Mouse (Mus musculus): ENCODE measurements around the gene Prpf19. TPM values are rescaled to one million over a fixed set of nuclear protein-coding genes. Genes with fewer than 3 reads are reported as not detected.

Prpf19 gene
- polyA plus RNA-seq, 1 experiment, result 146 TPM

DNA sequence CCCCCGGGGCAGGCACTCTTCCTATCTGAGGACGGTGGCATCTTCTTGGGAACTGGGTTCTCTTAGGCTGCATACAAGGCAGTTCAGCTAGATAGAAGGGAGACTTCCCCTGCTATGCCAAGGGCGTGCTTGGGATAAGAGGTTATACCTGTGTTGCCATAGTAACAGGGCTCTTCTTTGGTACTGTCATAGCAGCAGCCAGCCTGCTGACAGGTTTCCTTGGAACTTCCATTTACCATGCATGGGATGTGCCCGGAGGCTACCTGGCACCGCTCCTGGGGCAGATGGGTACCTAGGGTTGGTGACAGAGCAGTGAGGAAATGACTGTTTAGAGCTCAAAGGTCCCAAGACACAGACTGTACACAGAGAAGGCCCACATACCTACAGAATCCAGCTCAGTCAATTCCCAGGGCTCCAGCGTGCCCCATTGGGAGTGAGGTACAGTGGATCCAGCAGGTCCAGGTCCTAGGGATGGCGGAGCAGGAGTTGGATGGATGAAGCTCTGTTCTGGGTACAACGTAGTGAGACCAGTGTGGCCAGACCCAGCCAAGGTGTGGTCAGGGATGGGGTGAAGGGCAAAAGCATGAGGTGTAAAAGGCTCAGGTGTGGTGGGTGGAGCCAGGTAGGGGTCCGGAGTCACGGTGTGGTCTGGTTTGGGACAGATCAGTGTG lies 23.4 kb downstream of the Prpf19 start:
- H3K27ac ChIP-seq (ENCODE audit: insufficient read depth, low read length), result no peak overlapping the region
- 93% methylated on average over 10 of the region's 10 CpGs for whole genome bisulfite sequencing

DNA sequence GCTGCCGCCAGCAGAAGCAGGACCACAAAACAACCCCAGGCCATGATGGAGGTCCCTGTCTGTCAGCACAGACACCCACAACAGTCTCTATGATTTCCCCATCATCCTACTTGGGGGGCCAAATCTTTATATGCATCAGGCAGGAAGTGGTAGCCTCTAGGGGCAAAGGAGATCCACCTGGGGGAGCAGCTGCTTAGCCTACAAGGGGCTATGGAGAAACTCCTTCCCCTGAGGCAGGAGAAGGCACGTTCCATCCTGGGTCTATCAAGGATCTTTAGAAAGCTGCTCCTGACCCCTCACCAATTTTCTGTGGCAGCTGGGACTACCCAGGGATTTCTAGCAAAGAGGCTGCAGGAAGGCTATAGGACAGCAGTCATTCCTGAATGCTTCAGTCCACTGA lies 25.5 kb downstream of the Prpf19 start, which contains the start of gene Zp1:
TSS of gene Zp1 (minus strand) at position 101 of the 400 bp plus-strand sequence.
- DNase-seq (ENCODE audit: low read depth in 1 of 2, low spot score in 2 of 2), result no peak
- H3K36me3 ChIP-seq (ENCODE audit: control insufficient read depth, insufficient read depth, low read length), result no peaks in the 10 kb centered on the region
- no peak within 1 kb of the TSS for H3K4me3 ChIP-seq (ENCODE audit: extremely low read depth, insufficient read depth, insufficient read length)
- no peak for TF ChIP-seq CTCF (IDR thresholded peaks at IDR 0.05; ENCODE audit: extremely low read depth, insufficient read depth, insufficient read length, insufficient replicate concordance)
- no peak for TF ChIP-seq POLR2A (IDR thresholded peaks at IDR 0.05; ENCODE audit: low read depth, low read length)
- no peaks in the 10 kb centered on the region for H3K4me1 ChIP-seq (ENCODE audit: control insufficient read depth, insufficient read depth, insufficient read length)
- H3K27ac ChIP-seq (ENCODE audit: insufficient read depth, low read length), result no peak within 1 kb of the TSS
- WGBS, result 27% methylated on average over 2 of the region's 2 CpGs
- H3K27me3 ChIP-seq (ENCODE audit: control insufficient read depth, insufficient read depth, low read length), result no peaks in the 10 kb centered on the region

More for the DNA sequence above, 23.4 kb downstream of the Prpf19 start:
- Histone ChIP-seq H3K27me3 (ENCODE audit: control insufficient read depth, insufficient read depth, low read length) (no peaks in the 10 kb centered on the region), H3K4me1 (ENCODE audit: control insufficient read depth, insufficient read depth, insufficient read length) (peaks cover 6% of the 10 kb centered on the region), H3K4me3 (ENCODE audit: extremely low read depth, insufficient read depth, insufficient read length) (no peak overlapping the region), H3K36me3 (ENCODE audit: control insufficient read depth, insufficient read depth, low read length) (no peaks in the 10 kb centered on the region)
- TF ChIP-seq POLR2A (IDR thresholded peaks at IDR 0.05; ENCODE audit: low read depth, low read length) (no peak), CTCF (IDR thresholded peaks at IDR 0.05; ENCODE audit: extremely low read depth, insufficient read depth, insufficient read length, insufficient replicate concordance) (no peak)
- no peak for DNase-seq (ENCODE audit: low read depth in 1 of 2, low spot score in 2 of 2)

DNA sequence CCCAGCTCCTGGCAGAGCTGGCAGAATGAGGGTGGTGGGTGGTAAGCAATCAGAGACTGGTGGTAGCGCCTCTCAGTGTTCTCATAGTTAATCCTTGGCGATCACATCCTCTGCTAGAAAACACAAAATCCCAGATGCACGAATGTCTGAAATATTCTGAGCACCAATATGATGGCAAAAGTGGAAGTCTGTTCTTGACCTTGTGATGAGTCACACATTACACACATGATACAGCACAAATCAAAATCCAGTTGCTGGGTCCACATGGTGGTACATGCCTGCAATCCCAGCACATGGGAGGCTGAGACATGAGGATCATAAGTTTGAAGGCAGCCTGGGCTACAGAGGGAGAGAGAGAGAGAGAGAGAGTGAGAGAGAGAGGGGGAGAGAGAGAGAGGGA lies 26.0 kb downstream of the Prpf19 start:
- H3K27ac ChIP-seq (ENCODE audit: insufficient read depth, low read length), result no peak overlapping the region
- no peak for DNase-seq (ENCODE audit: low read depth in 1 of 2, low spot score in 2 of 2)
- no peaks in the 10 kb centered on the region for H3K36me3 ChIP-seq (ENCODE audit: control insufficient read depth, insufficient read depth, low read length)
- TF ChIP-seq POLR2A (IDR thresholded peaks at IDR 0.05; ENCODE audit: low read depth, low read length), result no peak
- H3K4me3 ChIP-seq (ENCODE audit: extremely low read depth, insufficient read depth, insufficient read length), result no peak overlapping the region
- H3K4me1 ChIP-seq (ENCODE audit: control insufficient read depth, insufficient read depth, insufficient read length), result no peaks in the 10 kb centered on the region
- no peaks in the 10 kb centered on the region for H3K27me3 ChIP-seq (ENCODE audit: control insufficient read depth, insufficient read depth, low read length)
- 75% methylated on average over 3 of the region's 3 CpGs for WGBS

DNA sequence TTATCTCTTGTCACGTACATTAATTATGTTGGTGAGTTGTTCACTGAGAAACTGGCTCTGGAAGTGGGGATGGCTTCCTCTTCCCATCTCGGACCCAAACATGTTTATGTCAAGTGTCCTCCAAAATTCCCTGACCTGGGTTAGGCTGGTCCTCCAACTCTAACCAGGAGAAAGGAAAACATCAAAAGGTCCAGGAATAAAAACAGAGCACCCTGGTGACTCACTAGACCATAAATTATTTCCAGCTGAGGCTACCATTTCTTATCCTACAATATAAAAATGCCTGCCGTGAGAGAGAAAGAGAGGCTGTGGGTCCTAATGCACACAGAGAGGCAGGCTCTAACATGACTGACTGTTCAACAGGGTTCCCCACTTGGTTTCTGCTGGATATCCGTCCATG lies 29.2 kb downstream of the Prpf19 start:
- 73% methylated on average over 4 of the region's 4 CpGs for WGBS
- DNase-seq (ENCODE audit: low read depth in 1 of 2, low spot score in 2 of 2), result no peak
- Histone ChIP-seq H3K36me3 (ENCODE audit: control insufficient read depth, insufficient read depth, low read length) (no peaks in the 10 kb centered on the region), H3K27ac (ENCODE audit: insufficient read depth, low read length) (no peak overlapping the region), H3K4me1 (ENCODE audit: control insufficient read depth, insufficient read depth, insufficient read length) (no peaks in the 10 kb centered on the region), H3K4me3 (ENCODE audit: extremely low read depth, insufficient read depth, insufficient read length) (no peak overlapping the region), H3K27me3 (ENCODE audit: control insufficient read depth, insufficient read depth, low read length) (no peaks in the 10 kb centered on the region)
- no peak for TF ChIP-seq POLR2A (IDR thresholded peaks at IDR 0.05; ENCODE audit: low read depth, low read length)
- no peak for TF ChIP-seq CTCF (IDR thresholded peaks at IDR 0.05; ENCODE audit: extremely low read depth, insufficient read depth, insufficient read length, insufficient replicate concordance)

GRCm38 (mm10) chr19:10926123-10926621 lies 31.1 kb downstream of the Prpf19 start:
- Histone ChIP-seq H3K4me3 (ENCODE audit: extremely low read depth, insufficient read depth, insufficient read length) (no peak overlapping the region), H3K27me3 (ENCODE audit: control insufficient read depth, insufficient read depth, low read length) (no peaks in the 10 kb centered on the region), H3K4me1 (ENCODE audit: control insufficient read depth, insufficient read depth, insufficient read length) (no peaks in the 10 kb centered on the region), H3K36me3 (ENCODE audit: control insufficient read depth, insufficient read depth, low read length) (no peaks in the 10 kb centered on the region), H3K27ac (ENCODE audit: insufficient read depth, low read length) (no peak overlapping the region)
- no peak for DNase-seq (ENCODE audit: low read depth in 1 of 2, low spot score in 2 of 2)
- no peak for TF ChIP-seq CTCF (IDR thresholded peaks at IDR 0.05; ENCODE audit: extremely low read depth, insufficient read depth, insufficient read length, insufficient replicate concordance)
- no peak for TF ChIP-seq POLR2A (IDR thresholded peaks at IDR 0.05; ENCODE audit: low read depth, low read length)
- 89% methylated on average over 6 of the region's 6 CpGs for WGBS

DNA sequence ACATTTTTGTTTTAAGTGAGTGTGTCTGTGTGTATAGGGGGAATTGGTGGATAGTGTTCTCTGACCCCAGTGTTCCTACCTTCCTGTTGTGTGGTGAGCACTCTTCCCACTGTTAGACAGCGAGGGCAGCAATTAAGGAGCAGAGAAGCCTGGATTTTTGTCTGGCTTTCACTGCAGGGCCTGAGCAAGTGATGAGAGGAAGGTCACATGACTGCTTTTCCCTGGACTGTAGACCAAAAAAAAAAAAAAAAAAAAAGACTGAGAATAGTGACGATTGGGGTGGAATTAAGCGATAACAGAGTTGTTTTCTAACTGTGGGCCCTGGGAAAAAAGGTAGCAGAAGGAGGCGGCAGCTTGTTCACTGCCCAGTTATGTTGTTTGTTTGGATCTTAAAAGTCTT lies 31.6 kb downstream of the Prpf19 start:
- H3K36me3 ChIP-seq (ENCODE audit: control insufficient read depth, insufficient read depth, low read length), result no peaks in the 10 kb centered on the region
- H3K27ac ChIP-seq (ENCODE audit: insufficient read depth, low read length), result no peak overlapping the region
- no peaks in the 10 kb centered on the region for H3K27me3 ChIP-seq (ENCODE audit: control insufficient read depth, insufficient read depth, low read length)

GRCm38 (mm10) chr19:10930641-10931040 lies 35.6 kb downstream of the Prpf19 start:
- Histone ChIP-seq H3K27ac (ENCODE audit: insufficient read depth, low read length) (no peak overlapping the region), H3K27me3 (ENCODE audit: control insufficient read depth, insufficient read depth, low read length) (no peaks in the 10 kb centered on the region), H3K36me3 (ENCODE audit: control insufficient read depth, insufficient read depth, low read length) (no peaks in the 10 kb centered on the region), H3K4me1 (ENCODE audit: control insufficient read depth, insufficient read depth, insufficient read length) (no peaks in the 10 kb centered on the region), H3K4me3 (ENCODE audit: extremely low read depth, insufficient read depth, insufficient read length) (no peak overlapping the region)
- TF ChIP-seq POLR2A (IDR thresholded peaks at IDR 0.05; ENCODE audit: low read depth, low read length) (no peak), CTCF (IDR thresholded peaks at IDR 0.05; ENCODE audit: extremely low read depth, insufficient read depth, insufficient read length, insufficient replicate concordance) (no peak)
- WGBS, result 51% methylated on average over 2 of the region's 2 CpGs
- DNase-seq (ENCODE audit: low read depth in 1 of 2, low spot score in 2 of 2), result no peak

More for the DNA sequence above, 31.6 kb downstream of the Prpf19 start:
- no peak for TF ChIP-seq POLR2A (IDR thresholded peaks at IDR 0.05; ENCODE audit: low read depth, low read length)
- TF ChIP-seq CTCF (IDR thresholded peaks at IDR 0.05; ENCODE audit: extremely low read depth, insufficient read depth, insufficient read length, insufficient replicate concordance), result no peak
- Histone ChIP-seq H3K4me1 (ENCODE audit: control insufficient read depth, insufficient read depth, insufficient read length) (no peaks in the 10 kb centered on the region), H3K4me3 (ENCODE audit: extremely low read depth, insufficient read depth, insufficient read length) (no peak overlapping the region)
- WGBS, result 83% methylated on average over 4 of the region's 4 CpGs
- DNase-seq (ENCODE audit: low read depth in 1 of 2, low spot score in 2 of 2), result no peak

All from spleen, adult 2 months (tissue).